Mouse (Mus musculus): ENCODE data around the gene Smarca4.

Smarca4 gene

DNA sequence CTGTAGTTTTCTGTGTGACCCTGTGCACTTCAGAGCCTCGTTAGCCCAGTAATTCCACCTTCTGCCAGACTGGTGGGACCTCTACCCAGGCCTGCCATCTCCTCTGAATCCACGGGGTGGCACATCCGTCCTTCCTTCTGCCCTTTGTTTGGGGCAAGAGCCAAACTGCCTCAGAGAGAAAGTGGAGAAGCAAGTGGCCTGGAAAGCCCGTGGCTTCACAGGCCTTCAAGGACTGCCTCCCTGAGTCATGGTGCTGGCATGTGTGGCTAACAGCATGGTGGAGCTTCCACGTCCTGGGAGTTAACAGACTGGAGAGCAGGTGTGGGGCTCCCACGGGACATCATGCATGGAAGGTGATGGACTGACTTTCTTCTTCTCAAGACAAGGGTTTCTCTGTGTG lies 135.4 kb downstream of the Smarca4 start:
- DNase-seq (ENCODE audit: low read depth, low spot score) = no peak

DNA sequence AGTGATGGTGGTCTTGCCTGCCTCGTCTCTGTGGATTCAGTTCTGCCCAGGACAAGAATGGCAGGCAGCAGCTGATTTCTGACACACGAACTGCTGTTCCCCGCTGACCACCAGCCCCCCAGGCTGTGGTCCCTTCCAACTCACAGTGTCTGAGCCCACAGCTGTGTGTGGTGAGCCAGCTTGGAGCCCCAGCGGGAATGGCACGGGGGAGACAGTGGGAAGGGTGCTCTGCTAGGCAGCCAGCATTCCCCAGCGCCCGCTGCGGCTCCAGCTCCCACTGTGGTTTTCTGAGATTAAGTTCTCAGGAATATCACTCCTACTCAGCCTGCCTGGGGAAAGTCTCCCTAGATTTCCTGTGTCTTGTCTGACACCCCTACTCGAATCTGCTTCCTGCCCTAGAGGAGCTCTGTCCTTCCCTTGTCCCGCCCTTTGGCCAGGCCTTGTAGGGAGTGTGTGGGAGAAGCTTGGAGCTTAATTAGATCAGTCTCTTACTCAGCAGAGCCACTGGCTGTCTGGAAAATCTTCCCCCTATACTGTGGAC lies 136.4 kb downstream of the Smarca4 start:
- no peak for DNase-seq (ENCODE audit: low read depth, low spot score)
